Mouse (Mus musculus) heart, embryonic 13.5 days (tissue): Measurements from ENCODE around the gene Epha10. TPM values are rescaled to one million over a fixed set of nuclear protein-coding genes. Genes with fewer than 3 reads are reported as not detected.

Experiments used
- ATAC-seq: fragments of 200-750 bp; cut with Nextera tagmentation; 2 replicates; pipeline ENCODE4 v1.8.0; 2017; ENCODE audit warnings: moderate TSS enrichment; ENCODE audit not compliant: insufficient number of reproducible peaks, low FRiP score, low TSS enrichment; ENCODE audit errors: extremely low read depth
- H3K27ac ChIP-seq: fragments of 300-500 bp; sonication (generic); replicated peaks from 2 replicates; pipeline ENCODE4 v1.5.1; 2015; ENCODE audit warnings: moderate library complexity, mild to moderate bottlenecking, inconsistent platforms
- H3K27me3 ChIP-seq: fragments of 300-500 bp; sonication (generic); replicated peaks from 2 replicates; pipeline ENCODE4 v1.6.1; 2015; ENCODE audit warnings: mild to moderate bottlenecking, inconsistent platforms
- H3K36me3 ChIP-seq: fragments of 300-500 bp; sonication (generic); 2 replicates; pipeline ENCODE4 v1.6.1; 2015; ENCODE audit warnings: mild to moderate bottlenecking, inconsistent platforms
- H3K4me1 ChIP-seq: fragments of 300-500 bp; sonication (generic); 2 replicates; pipeline ENCODE4 v1.6.1; 2015; ENCODE audit warnings: inconsistent platforms
- H3K4me2 ChIP-seq: fragments of 300-500 bp; sonication (generic); 2 replicates; pipeline ENCODE4 v1.6.1; 2015; ENCODE audit warnings: inconsistent platforms, mild to moderate bottlenecking, moderate library complexity
- H3K4me3 ChIP-seq: fragments of 300-500 bp; sonication (generic); 2 replicates; pipeline ENCODE4 v1.5.1; 2015; ENCODE audit warnings: moderate library complexity, mild to moderate bottlenecking, inconsistent platforms
- H3K9ac ChIP-seq: fragments of 300-500 bp; sonication (generic); 2 replicates; pipeline ENCODE4 v1.6.1; 2015; ENCODE audit warnings: inconsistent platforms, mild to moderate bottlenecking, moderate library complexity
- H3K9me3 ChIP-seq: fragments of 300-500 bp; sonication (generic); 2 replicates; pipeline ENCODE4 v1.6.1; 2016; ENCODE audit warnings: inconsistent platforms
- WGBS: fragments of 180-500 bp; shearing (Covaris S2); methylation state at CpG from one replicate; pipeline ENCODE4 v1.1.7; 2015; ENCODE audit warnings: mixed read lengths; 5-methylcytosine and 5-hydroxymethylcytosine counted together
- polyA plus RNA-seq: library from polyadenylated mRNA; unstranded; fragments of >200 nt; fragmentation: Nextera tagmentation; extraction: Ambion mirVana; gene quantifications from 2 replicates; pipeline ENCODE4 v1.2.1, GENCODE M21; 2015

Epha10 gene
- 0.05 TPM in 1 of 2 replicates, not detected in the other for polyA plus RNA-seq

DNA sequence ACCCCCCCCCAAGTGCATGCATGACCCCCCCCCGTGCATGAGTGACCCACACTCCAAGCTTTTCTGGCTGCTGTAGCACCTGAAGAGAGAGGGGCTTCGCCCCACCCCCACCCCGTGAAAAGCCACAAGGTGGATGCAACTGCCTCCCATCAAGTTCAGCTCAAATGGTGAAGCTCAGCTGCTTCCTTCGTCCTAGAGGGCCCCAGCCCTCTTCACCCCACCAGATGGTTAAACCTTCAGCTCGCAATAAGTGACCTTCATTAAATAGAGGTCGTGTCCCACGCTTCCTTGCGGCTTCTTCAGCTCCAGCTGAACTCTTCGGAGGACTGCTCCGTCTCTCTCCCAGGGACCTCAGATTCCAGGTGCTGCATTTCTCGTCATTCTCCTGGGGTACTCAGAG lies at the start of gene Epha10:
Gene Epha10 (plus strand): TSS at position 301 of the 400 bp plus-strand sequence.
- WGBS = 7% methylated on average over 11 of the region's 11 CpGs
- peaks cover 76% of the 10 kb centered on the region for H3K27me3 ChIP-seq
- no peak for ATAC-seq

DNA sequence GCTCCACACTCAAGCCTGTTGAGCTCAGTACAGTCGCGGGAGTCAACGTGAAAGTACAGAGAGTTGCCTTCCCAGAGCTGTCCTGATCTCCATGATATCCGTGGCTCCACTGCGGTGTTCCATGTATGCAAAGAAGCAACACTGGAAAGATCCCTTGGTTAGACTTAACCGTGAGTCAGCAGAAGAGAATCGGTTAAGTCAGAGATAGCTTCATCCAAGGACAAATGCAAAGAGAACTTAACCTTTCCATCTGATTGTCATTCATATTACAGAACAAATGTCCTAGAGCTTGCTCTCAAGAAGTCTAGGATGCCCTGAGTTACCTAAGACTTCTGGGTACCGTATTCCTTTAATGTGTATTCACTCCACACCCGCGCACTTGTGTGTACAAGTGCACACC lies 47.9 kb upstream of the Epha10 start:
- H3K4me3 ChIP-seq = no peak overlapping the region
- H3K4me2 ChIP-seq = no peak overlapping the region
- ATAC-seq = no peak
- H3K36me3 ChIP-seq = peaks cover 62% of the 10 kb centered on the region
- no peaks in the 10 kb centered on the region for H3K27me3 ChIP-seq
- WGBS = 92% methylated on average over 10 of the region's 10 CpGs
- no peaks in the 10 kb centered on the region for H3K4me1 ChIP-seq
- H3K27ac ChIP-seq = no peak overlapping the region
- no peaks in the 10 kb centered on the region for H3K9me3 ChIP-seq
- H3K9ac ChIP-seq = no peak overlapping the region

More for the DNA sequence above, at the start of gene Epha10:
- no peak within 1 kb of the TSS for H3K27ac ChIP-seq
- peaks cover 11% of the 10 kb centered on the region for H3K4me1 ChIP-seq
- peak within 1 kb of the TSS; percentile 42 for H3K4me3 ChIP-seq
- no peaks in the 10 kb centered on the region for H3K9me3 ChIP-seq
- peak within 1 kb of the TSS; percentile 66 for H3K4me2 ChIP-seq
- H3K36me3 ChIP-seq = no peaks in the 10 kb centered on the region
- no peak within 1 kb of the TSS for H3K9ac ChIP-seq

DNA sequence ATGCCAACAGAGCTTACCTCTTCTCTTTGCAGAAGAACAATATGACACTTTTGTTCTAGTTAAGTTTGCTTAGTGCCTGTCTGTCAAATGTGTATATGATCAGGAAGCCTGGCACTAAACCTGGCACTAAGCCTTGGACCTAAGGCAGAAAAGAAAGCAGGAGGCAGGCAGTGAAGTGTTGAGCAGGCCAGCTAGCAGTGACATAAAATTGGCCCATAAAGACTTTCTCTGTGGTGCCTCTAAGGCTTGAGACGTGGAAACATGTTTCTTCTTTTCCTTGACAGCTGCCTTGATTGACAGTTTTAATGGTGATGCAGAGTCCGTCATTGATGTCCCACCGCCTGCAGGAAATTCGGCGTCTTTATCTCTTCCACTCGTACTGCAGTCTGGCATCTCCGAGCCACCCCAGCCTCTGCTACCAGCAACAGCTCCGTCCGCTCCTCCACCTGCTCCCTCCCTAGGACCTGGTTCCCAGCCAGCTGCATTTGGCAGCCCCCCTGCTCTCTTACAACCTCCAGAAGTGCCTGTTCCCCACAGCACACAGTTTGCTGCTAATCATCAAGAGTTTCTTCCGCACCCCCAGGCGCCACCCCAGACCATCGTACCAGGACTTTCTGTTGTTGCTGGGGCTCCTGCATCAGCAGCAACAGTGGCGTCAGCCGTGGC lies 42.5 kb upstream of the Epha10 start:
- peaks cover 78% of the 10 kb centered on the region for H3K36me3 ChIP-seq
- H3K9me3 ChIP-seq = no peaks in the 10 kb centered on the region
- ATAC-seq = no peak
- no peak overlapping the region for H3K4me2 ChIP-seq
- no peak overlapping the region for H3K27ac ChIP-seq
- H3K4me1 ChIP-seq = no peaks in the 10 kb centered on the region
- no peaks in the 10 kb centered on the region for H3K27me3 ChIP-seq
- no peak overlapping the region for H3K4me3 ChIP-seq
- H3K9ac ChIP-seq = no peak overlapping the region
- WGBS = 76% methylated on average over 14 of the region's 14 CpGs

DNA sequence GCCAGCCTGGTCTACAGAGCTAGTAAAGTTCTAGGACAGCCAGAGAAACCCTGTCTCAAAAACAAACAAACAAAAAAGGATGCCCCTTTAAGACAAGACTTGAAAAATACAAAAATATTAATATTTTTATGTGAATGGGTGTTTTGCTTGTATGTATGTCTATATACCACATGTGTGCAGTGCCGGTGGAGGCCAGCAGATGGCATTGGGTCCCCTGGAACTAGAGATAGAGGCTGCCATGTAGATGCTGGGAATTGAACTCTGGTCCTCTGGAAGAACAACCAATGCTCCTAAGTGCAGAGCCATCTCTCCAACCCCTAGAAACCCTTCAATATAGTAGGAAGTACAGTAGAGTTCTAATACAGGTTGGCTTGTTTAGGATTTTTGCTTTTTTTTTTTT lies 39.7 kb upstream of the Epha10 start:
- Histone ChIP-seq H3K27me3 (no peaks in the 10 kb centered on the region), H3K9me3 (no peaks in the 10 kb centered on the region), H3K4me2 (no peak overlapping the region), H3K36me3 (peaks cover 66% of the 10 kb centered on the region), H3K4me3 (no peak overlapping the region), H3K27ac (no peak overlapping the region), H3K9ac (no peak overlapping the region), H3K4me1 (no peaks in the 10 kb centered on the region)
- 95% methylated on average over 1 of the region's 1 CpGs for WGBS
- no peak for ATAC-seq

DNA sequence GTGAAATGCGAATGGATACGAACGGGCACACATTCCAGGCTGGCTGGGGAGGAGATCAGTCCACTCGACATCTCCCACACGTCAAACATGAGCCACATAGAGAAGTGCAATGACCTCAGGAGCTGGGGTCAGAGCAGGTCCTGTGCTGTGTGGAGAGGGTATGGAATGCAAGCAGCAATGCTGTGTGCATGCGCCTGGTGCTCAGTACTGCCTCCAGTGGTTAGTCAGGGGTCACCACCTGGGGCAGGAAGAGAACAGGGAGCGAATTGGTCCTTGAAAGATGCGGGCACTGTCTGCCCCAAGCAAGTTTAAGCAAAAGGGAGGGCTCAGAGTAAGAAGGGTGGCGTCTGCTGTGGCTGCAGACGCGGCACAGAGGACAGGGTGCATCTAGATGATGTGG lies 37.2 kb upstream of the Epha10 start:
- 43% methylated on average over 11 of the region's 11 CpGs for WGBS
- Histone ChIP-seq H3K4me3 (no peak overlapping the region), H3K9me3 (no peaks in the 10 kb centered on the region), H3K4me1 (peaks cover 6% of the 10 kb centered on the region; the same call in 1 of the 2 replicates), H3K27me3 (no peaks in the 10 kb centered on the region), H3K9ac (no peak overlapping the region), H3K4me2 (no peak overlapping the region), H3K27ac (no peak overlapping the region), H3K36me3 (peaks cover 50% of the 10 kb centered on the region)
- ATAC-seq = no peak

DNA sequence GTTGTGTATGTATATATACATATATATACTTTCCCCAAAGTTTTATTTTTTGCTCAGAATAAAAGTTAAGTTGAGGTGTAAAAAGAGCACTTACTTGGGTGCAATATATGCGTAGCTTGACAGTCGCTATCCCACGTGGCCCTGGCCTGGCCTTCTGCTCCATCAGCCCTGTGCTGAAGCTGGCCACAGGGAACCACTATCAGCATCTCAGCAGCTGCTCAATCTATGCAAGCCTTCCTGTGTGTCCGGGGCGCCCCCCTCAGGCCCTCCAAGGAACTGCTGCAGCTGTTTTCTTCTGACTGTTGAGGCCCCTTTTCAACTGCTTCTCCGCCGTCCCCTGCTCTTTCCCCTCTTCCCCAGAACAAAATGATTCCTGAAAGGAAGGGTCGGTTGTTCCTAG lies 33.1 kb upstream of the Epha10 start:
- Histone ChIP-seq H3K27ac (no peak overlapping the region), H3K4me1 (peaks cover 25% of the 10 kb centered on the region), H3K9me3 (no peaks in the 10 kb centered on the region), H3K9ac (no peak overlapping the region), H3K36me3 (peaks cover 14% of the 10 kb centered on the region), H3K27me3 (no peaks in the 10 kb centered on the region), H3K4me2 (no peak overlapping the region), H3K4me3 (no peak overlapping the region)
- WGBS = 10% methylated on average over 8 of the region's 8 CpGs
- no peak for ATAC-seq

DNA sequence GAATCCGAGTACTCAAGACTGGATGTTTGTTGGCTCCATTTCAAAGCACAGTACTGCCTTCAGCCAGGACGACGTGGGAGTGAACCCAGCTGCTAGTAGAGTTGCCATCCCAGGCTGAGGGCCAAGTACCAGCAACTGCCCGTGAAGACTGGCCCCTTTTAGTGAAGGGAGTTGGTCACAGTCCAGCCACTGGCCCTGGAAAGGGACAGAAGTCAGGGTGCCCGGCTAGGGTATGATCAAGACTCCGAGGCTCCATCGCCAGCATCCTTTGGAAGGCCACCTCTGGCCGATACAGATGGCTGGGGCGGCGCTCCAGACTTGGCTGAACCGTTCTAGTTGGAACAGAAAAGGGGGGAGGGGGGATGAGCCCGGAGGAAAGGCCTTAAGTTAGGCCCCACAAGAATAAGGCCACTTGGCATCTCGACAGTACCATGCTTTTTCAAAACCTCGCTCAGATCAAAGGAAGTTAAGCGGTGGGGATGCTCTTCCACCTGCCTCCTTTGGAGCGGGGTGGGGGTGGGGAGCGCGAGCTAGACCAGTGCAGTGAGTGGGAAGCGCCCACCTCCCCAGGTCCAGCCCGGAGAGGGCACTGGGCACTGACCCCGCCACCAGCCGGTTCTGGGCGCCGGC lies 31.0 kb upstream of the Epha10 start:
- peaks cover 26% of the 10 kb centered on the region for H3K4me1 ChIP-seq
- peak overlapping the region; percentile 81 for H3K4me2 ChIP-seq
- no peaks in the 10 kb centered on the region for H3K27me3 ChIP-seq
- 3% methylated on average over 24 of the region's 24 CpGs for WGBS
- no peak for ATAC-seq
- H3K9ac ChIP-seq = peak overlapping the region; percentile 94
- peak overlapping the region; percentile 78 for H3K4me3 ChIP-seq
- peak overlapping the region; percentile 93 for H3K27ac ChIP-seq
- H3K9me3 ChIP-seq = no peaks in the 10 kb centered on the region
- peaks cover 25% of the 10 kb centered on the region for H3K36me3 ChIP-seq

DNA sequence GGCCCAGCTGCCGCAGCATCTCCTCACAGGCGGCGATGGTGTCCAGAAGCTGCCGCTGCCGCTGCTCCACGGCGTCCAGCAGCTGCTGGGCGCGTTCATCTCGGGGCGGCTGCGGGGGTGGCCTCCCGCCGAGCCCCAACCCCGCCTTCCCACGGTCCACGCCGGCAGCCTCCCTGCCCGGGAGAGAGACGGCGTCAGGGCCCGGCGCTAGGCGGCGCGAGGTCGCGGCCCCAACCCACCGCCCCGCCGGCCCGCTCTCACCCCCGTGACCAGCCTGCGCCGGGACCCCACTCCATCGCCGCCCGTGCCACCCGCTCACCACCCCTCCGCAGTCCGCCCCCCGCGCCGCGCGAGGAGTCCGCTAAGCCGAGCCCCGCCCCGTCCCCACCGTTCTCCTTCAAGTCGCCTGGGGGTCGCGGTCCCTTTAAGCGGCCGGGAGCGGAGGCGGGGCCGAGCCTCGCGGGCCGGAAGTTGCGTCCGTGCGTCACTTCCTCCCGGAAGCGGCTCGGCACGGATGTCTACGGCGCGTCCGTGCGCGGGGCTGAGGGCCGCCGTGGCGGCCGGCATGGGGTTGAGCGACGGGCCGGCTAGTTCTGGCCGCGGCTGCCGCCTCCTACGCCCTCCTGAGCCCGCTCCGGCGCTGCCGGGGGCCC lies 30.3 kb upstream of the Epha10 start, which contains the start of gene Yrdc:
Gene Yrdc (plus strand): TSS at position 419 of the 653 bp plus-strand sequence.
- Histone ChIP-seq H3K27ac (peak within 1 kb of the TSS; percentile 93), H3K27me3 (no peaks in the 10 kb centered on the region), H3K4me2 (peak within 1 kb of the TSS; percentile 95), H3K9ac (peak within 1 kb of the TSS; percentile 94), H3K9me3 (no peaks in the 10 kb centered on the region), H3K36me3 (peaks cover 29% of the 10 kb centered on the region), H3K4me1 (peaks cover 26% of the 10 kb centered on the region), H3K4me3 (peak within 1 kb of the TSS; percentile 78)
- peak; percentile 91 for ATAC-seq
- 1% methylated on average over 64 of the region's 90 CpGs for WGBS

DNA sequence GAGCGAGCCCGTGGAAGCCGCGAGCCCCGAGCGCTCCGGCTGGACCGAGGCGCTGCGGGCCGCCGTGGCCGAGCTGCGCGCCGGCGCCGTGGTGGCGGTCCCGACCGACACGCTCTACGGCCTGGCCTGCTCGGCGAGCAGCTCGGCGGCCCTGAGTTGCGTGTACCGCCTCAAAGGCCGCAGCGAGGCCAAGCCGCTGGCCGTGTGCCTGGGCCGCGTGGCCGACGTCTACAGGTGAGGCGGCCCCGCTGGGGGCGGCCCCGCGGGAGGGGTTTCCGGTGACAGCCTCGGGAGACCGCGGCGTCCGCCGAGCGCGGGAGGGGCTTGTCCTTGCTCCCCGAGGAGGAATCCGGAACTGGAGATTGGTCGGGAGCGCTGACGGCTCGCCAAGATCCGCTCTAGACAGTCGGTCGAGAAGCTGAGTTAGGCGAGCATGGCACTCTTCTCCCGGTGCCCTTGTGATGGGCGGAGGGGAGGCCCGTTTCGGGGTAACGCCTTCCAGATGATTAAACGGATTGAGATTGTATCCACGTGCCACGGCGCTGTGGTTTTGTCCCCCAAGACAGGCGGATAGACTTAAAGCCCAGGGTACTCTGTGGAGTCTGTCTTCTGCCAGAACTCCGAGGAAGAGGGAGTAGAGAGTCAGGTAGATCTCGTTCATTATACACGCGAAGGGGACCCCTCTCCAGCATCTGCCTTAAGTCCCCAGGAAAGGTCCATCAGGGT lies 29.6 kb upstream of the Epha10 start, which contains the start of gene 1110065P20Rik:
Gene 1110065P20Rik (minus strand): TSS at position 264 of the 726 bp plus-strand sequence.
- Histone ChIP-seq H3K27ac (peak within 1 kb of the TSS; percentile 93), H3K9me3 (no peaks in the 10 kb centered on the region), H3K9ac (peak within 1 kb of the TSS; percentile 94), H3K4me1 (peaks cover 26% of the 10 kb centered on the region), H3K4me3 (peak within 1 kb of the TSS; percentile 78), H3K27me3 (no peaks in the 10 kb centered on the region), H3K4me2 (peak within 1 kb of the TSS; percentile 95), H3K36me3 (peaks cover 36% of the 10 kb centered on the region)
- WGBS = under 1% methylated on average over 70 of the region's 75 CpGs
- ATAC-seq = peak; percentile 25

DNA sequence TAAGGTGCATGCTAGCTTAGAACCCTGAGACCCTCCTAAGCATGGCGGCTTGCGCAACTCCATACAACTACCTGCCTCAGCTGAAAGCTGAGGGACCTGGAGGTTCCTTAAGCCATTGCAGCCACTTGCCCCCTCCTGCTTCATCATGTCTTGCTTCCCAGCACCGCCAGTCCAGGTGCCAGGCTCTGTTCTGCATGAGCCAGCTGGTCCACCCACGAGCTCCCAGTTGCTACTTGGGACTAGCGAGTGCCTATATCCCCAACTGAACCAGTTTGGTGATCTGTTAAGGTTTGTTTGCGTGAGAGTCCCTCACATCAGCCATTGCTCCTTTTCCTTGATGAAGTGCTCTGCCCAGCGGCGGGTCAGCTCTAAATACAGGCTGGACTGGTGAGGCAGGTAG lies 24.4 kb upstream of the Epha10 start:
- no peak overlapping the region for H3K4me3 ChIP-seq
- ATAC-seq = no peak
- WGBS = 91% methylated on average over 8 of the region's 8 CpGs
- peaks cover 13% of the 10 kb centered on the region for H3K27me3 ChIP-seq
- H3K36me3 ChIP-seq = peaks cover 47% of the 10 kb centered on the region
- H3K9me3 ChIP-seq = no peaks in the 10 kb centered on the region
- H3K9ac ChIP-seq = no peak overlapping the region
- H3K27ac ChIP-seq = no peak overlapping the region
- peaks cover 22% of the 10 kb centered on the region for H3K4me1 ChIP-seq
- H3K4me2 ChIP-seq = no peak overlapping the region

DNA sequence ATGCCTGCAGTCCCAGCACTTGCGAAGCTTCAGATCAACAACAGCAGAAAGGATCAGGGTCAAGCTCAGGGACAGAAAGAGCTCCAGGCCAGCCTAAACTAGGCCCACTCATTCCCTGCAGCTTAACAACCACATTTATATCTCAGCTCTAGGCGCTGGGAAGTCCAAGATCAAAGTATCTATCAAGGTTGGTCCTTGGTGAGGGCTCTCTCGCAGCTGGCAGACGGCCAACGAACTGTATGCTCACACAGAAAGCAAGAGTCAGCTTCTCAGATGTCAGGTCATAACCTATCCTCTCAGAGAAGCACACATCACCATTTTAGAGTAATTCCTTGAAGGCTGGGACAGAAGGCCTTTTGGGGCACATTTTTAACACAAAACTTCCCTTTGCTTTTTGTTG lies 22.3 kb upstream of the Epha10 start:
- no peak overlapping the region for H3K9ac ChIP-seq
- H3K4me1 ChIP-seq = peaks cover 22% of the 10 kb centered on the region
- H3K9me3 ChIP-seq = no peaks in the 10 kb centered on the region
- 51% methylated on average over 5 of the region's 5 CpGs for whole genome bisulfite sequencing
- H3K36me3 ChIP-seq = peaks cover 35% of the 10 kb centered on the region
- no peak for ATAC-seq
- no peak overlapping the region for H3K27ac ChIP-seq
- H3K27me3 ChIP-seq = peaks cover 34% of the 10 kb centered on the region
- H3K4me2 ChIP-seq = no peak overlapping the region
- no peak overlapping the region for H3K4me3 ChIP-seq
